Mouse (Mus musculus): ENCODE measurements around the gene Casq1. TPM values are rescaled to one million over a fixed set of nuclear protein-coding genes. Genes with fewer than 3 reads are reported as not detected.

Casq1 gene
- polyA plus RNA-seq, 1 experiment from 2014 or later: 3.8 TPM

GRCm38 (mm10) chr1:172197146-172197545, 22.5 kb downstream of the Casq1 start:
- H3K4me3 ChIP-seq (replicated peaks): no peak overlapping the region
- no peak for ATAC-seq (ENCODE audit: low FRiP score)
- peaks cover 27% of the 10 kb centered on the region for H3K4me1 ChIP-seq
- WGBS: 87% methylated on average over 3 of the region's 3 CpGs
- no peaks in the 10 kb centered on the region for H3K9me3 ChIP-seq (replicated peaks)
- H3K36me3 ChIP-seq: peaks cover 71% of the 10 kb centered on the region
- H3K9ac ChIP-seq (replicated peaks): no peak overlapping the region
- H3K4me2 ChIP-seq: no peak overlapping the region
- no peaks in the 10 kb centered on the region for H3K27me3 ChIP-seq (replicated peaks)
- no peak overlapping the region for H3K27ac ChIP-seq (replicated peaks)

GRCm38 (mm10) chr1:172194435-172194834, 25.2 kb downstream of the Casq1 start:
- peaks cover 83% of the 10 kb centered on the region for H3K36me3 ChIP-seq
- ATAC-seq (ENCODE audit: low FRiP score): no peak
- no peak overlapping the region for H3K27ac ChIP-seq (replicated peaks)
- 80% methylated on average over 8 of the region's 8 CpGs for WGBS
- no peak overlapping the region for H3K9ac ChIP-seq (replicated peaks)
- no peaks in the 10 kb centered on the region for H3K9me3 ChIP-seq (replicated peaks)
- H3K4me2 ChIP-seq: no peak overlapping the region
- peaks cover under 1% of the 10 kb centered on the region; the same call in 1 of the 2 replicates for H3K4me1 ChIP-seq
- no peak overlapping the region for H3K4me3 ChIP-seq (replicated peaks)
- no peaks in the 10 kb centered on the region for H3K27me3 ChIP-seq (replicated peaks)

GRCm38 (mm10) chr1:172192217-172192616, 27.5 kb downstream of the Casq1 start:
- H3K9ac ChIP-seq (replicated peaks): no peak overlapping the region
- no peaks in the 10 kb centered on the region for H3K4me1 ChIP-seq
- H3K27me3 ChIP-seq (replicated peaks): no peaks in the 10 kb centered on the region
- 92% methylated on average over 3 of the region's 3 CpGs for WGBS
- no peak overlapping the region for H3K4me2 ChIP-seq
- no peak overlapping the region for H3K27ac ChIP-seq (replicated peaks)
- H3K36me3 ChIP-seq: peaks cover 83% of the 10 kb centered on the region
- no peak for ATAC-seq (ENCODE audit: low FRiP score)
- no peak overlapping the region for H3K4me3 ChIP-seq (replicated peaks)
- H3K9me3 ChIP-seq (replicated peaks): no peaks in the 10 kb centered on the region

- WGBS: 92% methylated on average over 2 of the region's 2 CpGs
- ATAC-seq (ENCODE audit: low FRiP score): no peak
- no peak overlapping the region for H3K9ac ChIP-seq (replicated peaks)
- peaks cover 83% of the 10 kb centered on the region for H3K36me3 ChIP-seq
- H3K27ac ChIP-seq (replicated peaks): no peak overlapping the region
- H3K27me3 ChIP-seq (replicated peaks): no peaks in the 10 kb centered on the region
- no peaks in the 10 kb centered on the region for H3K4me1 ChIP-seq
- no peak overlapping the region for H3K4me3 ChIP-seq (replicated peaks)
- no peak overlapping the region for H3K4me2 ChIP-seq
- H3K9me3 ChIP-seq (replicated peaks): no peaks in the 10 kb centered on the region
Measured at GRCm38 (mm10) chr1:172191578-172191977, 28.1 kb downstream of the Casq1 start.

GRCm38 (mm10) chr1:172188891-172189290, 30.8 kb downstream of the Casq1 start:
- Histone ChIP-seq H3K9me3 (replicated peaks) (no peaks in the 10 kb centered on the region), H3K4me1 (no peaks in the 10 kb centered on the region), H3K9ac (replicated peaks) (no peak overlapping the region), H3K36me3 (peaks cover 65% of the 10 kb centered on the region), H3K4me3 (replicated peaks) (no peak overlapping the region), H3K4me2 (no peak overlapping the region), H3K27ac (replicated peaks) (no peak overlapping the region), H3K27me3 (replicated peaks) (no peaks in the 10 kb centered on the region)
- WGBS: 59% methylated on average over 4 of the region's 4 CpGs
- no peak for ATAC-seq (ENCODE audit: low FRiP score)

- no peaks in the 10 kb centered on the region for H3K27me3 ChIP-seq (replicated peaks)
- ATAC-seq (ENCODE audit: low FRiP score): no peak; the same call in 1 of the 2 replicates
- no peak overlapping the region for H3K4me3 ChIP-seq (replicated peaks)
- H3K4me1 ChIP-seq: no peaks in the 10 kb centered on the region
- no peak overlapping the region for H3K4me2 ChIP-seq
- no peak overlapping the region for H3K27ac ChIP-seq (replicated peaks)
- WGBS: 92% methylated on average over 10 of the region's 10 CpGs
- H3K9me3 ChIP-seq (replicated peaks): no peaks in the 10 kb centered on the region
- no peak overlapping the region for H3K9ac ChIP-seq (replicated peaks)
- peaks cover 56% of the 10 kb centered on the region for H3K36me3 ChIP-seq
Measured at GRCm38 (mm10) chr1:172186401-172187289, 33.0 kb downstream of the Casq1 start.

- H3K9ac ChIP-seq (replicated peaks): no peak overlapping the region
- no peaks in the 10 kb centered on the region for H3K4me1 ChIP-seq
- no peak overlapping the region for H3K4me2 ChIP-seq
- peaks cover 50% of the 10 kb centered on the region for H3K36me3 ChIP-seq
- ATAC-seq (ENCODE audit: low FRiP score): no peak
- no peaks in the 10 kb centered on the region for H3K27me3 ChIP-seq (replicated peaks)
- no peak overlapping the region for H3K4me3 ChIP-seq (replicated peaks)
- H3K9me3 ChIP-seq (replicated peaks): no peaks in the 10 kb centered on the region
- no peak overlapping the region for H3K27ac ChIP-seq (replicated peaks)
Measured at GRCm38 (mm10) chr1:172183915-172184314, 35.8 kb downstream of the Casq1 start.

- H3K4me2 ChIP-seq: no peak overlapping the region
- no peak overlapping the region for H3K4me3 ChIP-seq (replicated peaks)
- H3K27ac ChIP-seq (replicated peaks): no peak overlapping the region
- WGBS: 96% methylated on average over 6 of the region's 6 CpGs
- H3K27me3 ChIP-seq (replicated peaks): no peaks in the 10 kb centered on the region
- no peaks in the 10 kb centered on the region for H3K4me1 ChIP-seq
- H3K36me3 ChIP-seq: peaks cover 49% of the 10 kb centered on the region
- ATAC-seq (ENCODE audit: low FRiP score): no peak
- H3K9me3 ChIP-seq (replicated peaks): no peaks in the 10 kb centered on the region
- H3K9ac ChIP-seq (replicated peaks): no peak overlapping the region
Measured at GRCm38 (mm10) chr1:172183056-172183455, 36.6 kb downstream of the Casq1 start.

- Histone ChIP-seq H3K36me3 (peaks cover 44% of the 10 kb centered on the region), H3K9ac (replicated peaks) (no peak overlapping the region), H3K27ac (replicated peaks) (no peak overlapping the region), H3K4me1 (no peaks in the 10 kb centered on the region), H3K4me3 (replicated peaks) (no peak overlapping the region), H3K9me3 (replicated peaks) (no peaks in the 10 kb centered on the region), H3K27me3 (replicated peaks) (no peaks in the 10 kb centered on the region), H3K4me2 (no peak overlapping the region)
- 92% methylated on average over 3 of the region's 3 CpGs for WGBS
- no peak for ATAC-seq (ENCODE audit: low FRiP score)
Measured at GRCm38 (mm10) chr1:172181777-172182176, 37.9 kb downstream of the Casq1 start.

GRCm38 (mm10) chr1:172180881-172181280, 38.8 kb downstream of the Casq1 start:
- Histone ChIP-seq H3K9me3 (replicated peaks) (no peaks in the 10 kb centered on the region), H3K36me3 (peaks cover 41% of the 10 kb centered on the region), H3K4me2 (no peak overlapping the region), H3K4me1 (no peaks in the 10 kb centered on the region), H3K27me3 (replicated peaks) (no peaks in the 10 kb centered on the region), H3K27ac (replicated peaks) (no peak overlapping the region), H3K9ac (replicated peaks) (no peak overlapping the region), H3K4me3 (replicated peaks) (no peak overlapping the region)
- ATAC-seq (ENCODE audit: low FRiP score): no peak
- 62% methylated on average over 4 of the region's 4 CpGs for WGBS

GRCm38 (mm10) chr1:172179102-172179501, 40.6 kb downstream of the Casq1 start:
- H3K4me1 ChIP-seq: no peaks in the 10 kb centered on the region
- no peaks in the 10 kb centered on the region for H3K9me3 ChIP-seq (replicated peaks)
- peaks cover 57% of the 10 kb centered on the region for H3K36me3 ChIP-seq
- no peak overlapping the region for H3K4me3 ChIP-seq (replicated peaks)
- no peak overlapping the region for H3K27ac ChIP-seq (replicated peaks)
- no peak overlapping the region for H3K9ac ChIP-seq (replicated peaks)
- no peak overlapping the region for H3K4me2 ChIP-seq
- no peaks in the 10 kb centered on the region for H3K27me3 ChIP-seq (replicated peaks)
- no peak for ATAC-seq (ENCODE audit: low FRiP score)
- 77% methylated on average over 7 of the region's 7 CpGs for WGBS

GRCm38 (mm10) chr1:172177791-172178190, 41.9 kb downstream of the Casq1 start:
- Histone ChIP-seq H3K27ac (replicated peaks) (no peak overlapping the region), H3K27me3 (replicated peaks) (no peaks in the 10 kb centered on the region), H3K4me1 (peaks cover 3% of the 10 kb centered on the region; the same call in 1 of the 2 replicates), H3K9me3 (replicated peaks) (no peaks in the 10 kb centered on the region), H3K36me3 (peaks cover 68% of the 10 kb centered on the region), H3K9ac (replicated peaks) (no peak overlapping the region), H3K4me2 (no peak overlapping the region), H3K4me3 (replicated peaks) (no peak overlapping the region)
- 79% methylated on average over 7 of the region's 7 CpGs for WGBS
- no peak for ATAC-seq (ENCODE audit: low FRiP score)

Measured in neural tube, embryonic 15.5 days (tissue).